Mouse (Mus musculus) testis, postnatal 10 days (tissue): ENCODE results near the gene Myo19.
"Not testable (repeated sequence)": the region's sequence is repeated elsewhere in the genome, so short reads cannot be mapped to it uniquely, and the experiment has no call there.

ENCODE experiments used
- DNase-seq: peaks from one replicate; pipeline ENCODE4 v3.0.0; 2021; ENCODE audit warnings: low spot score

Myo19 gene

GRCm38 (mm10) chr11:84879772-84880464 lies at the start of gene Myo19, which contains the start of gene Pigw:
Myo19 (plus strand) TSS chr11:84880148.
Pigw (minus strand) TSS chr11:84880285.
- DNase-seq, result peak; percentile 89

GRCm38 (mm10) chr11:84839330-84839729 lies 40.6 kb upstream of the Myo19 start:
- DNase-seq, result no peak

- DNase-seq, result no peak
Observed at GRCm38 (mm10) chr11:84846741-84847474, 33.0 kb upstream of the Myo19 start.

GRCm38 (mm10) chr11:84847475-84848090 lies 32.4 kb upstream of the Myo19 start:
- DNase-seq, result no peak

GRCm38 (mm10) chr11:84855285-84855684 lies 24.7 kb upstream of the Myo19 start:
- no peak for DNase-seq

GRCm38 (mm10) chr11:84865268-84865667 lies 14.7 kb upstream of the Myo19 start:
- no peak for DNase-seq

- DNase-seq, result no peak
Observed at GRCm38 (mm10) chr11:84867586-84867985, 12.4 kb upstream of the Myo19 start.

GRCm38 (mm10) chr11:84868786-84869259 lies 11.1 kb upstream of the Myo19 start:
- no peak for DNase-seq

- peak; percentile 96 for DNase-seq
Observed at GRCm38 (mm10) chr11:84869537-84870232, 10.3 kb upstream of the Myo19 start.

- peak; percentile 94 for DNase-seq
Observed at GRCm38 (mm10) chr11:84870337-84871043, 9.5 kb upstream of the Myo19 start, which contains the start of gene Ggnbp2. Ggnbp2 (minus strand) TSS chr11:84870817.

- peak; percentile 55 for DNase-seq
Observed at GRCm38 (mm10) chr11:84871046-84871445, 8.9 kb upstream of the Myo19 start.

- no peak for DNase-seq
Observed at GRCm38 (mm10) chr11:84871548-84872069, 8.3 kb upstream of the Myo19 start.

GRCm38 (mm10) chr11:84873042-84873833 lies 6.7 kb upstream of the Myo19 start:
- DNase-seq, result no peak

GRCm38 (mm10) chr11:84876020-84876419 lies 3.9 kb upstream of the Myo19 start:
- not testable (repeated sequence) for DNase-seq

- DNase-seq, result no peak
Observed at GRCm38 (mm10) chr11:84879007-84879771, 759 bp upstream of the Myo19 start.

- DNase-seq, result peak; percentile 82
Observed at GRCm38 (mm10) chr11:84880465-84880961, 565 bp downstream of the Myo19 start.

- no peak for DNase-seq
Observed at GRCm38 (mm10) chr11:84880971-84881370, 1.0 kb downstream of the Myo19 start.

GRCm38 (mm10) chr11:84882346-84882745 lies 2.4 kb downstream of the Myo19 start:
- no peak for DNase-seq

GRCm38 (mm10) chr11:84885238-84885637 lies 5.3 kb downstream of the Myo19 start:
- DNase-seq, result peak; percentile 29
